Mouse (Mus musculus) forebrain, embryonic 14.5 days (tissue): Measurements from ENCODE around the gene Arnt. TPM values are rescaled to one million over a fixed set of nuclear protein-coding genes. Genes with fewer than 3 reads are reported as not detected.
A peak's percentile ranks its signal among the peaks of the same experiment; 100 is the strongest.

ENCODE experiments used
- ATAC-seq: fragments of 200-750 bp; cut with Nextera tagmentation; 2 replicates; pipeline ENCODE4 v1.8.0; 2017; ENCODE audit warnings: mild to moderate bottlenecking, moderate library complexity
- DNase-seq: peaks from one replicate; pipeline ENCODE4 v3.0.0-alpha.2; 2015; ENCODE audit warnings: low spot score
- H3K27ac ChIP-seq: fragments of 300-500 bp; sonication (generic); 2 replicates; pipeline ENCODE4 v1.5.1; 2014; ENCODE audit warnings: low read depth, mild to moderate bottlenecking, control low read depth, low read length, moderate library complexity
- H3K27me3 ChIP-seq: fragments of 300-500 bp; sonication (generic); replicated peaks from 2 replicates; pipeline ENCODE4 v1.6.1; 2014; ENCODE audit warnings: low read length, control low read depth, mixed read lengths; ENCODE audit not compliant: control insufficient read depth, insufficient read depth
- H3K36me3 ChIP-seq: fragments of 300-500 bp; sonication (generic); 2 replicates; pipeline ENCODE4 v1.6.1; 2014; ENCODE audit warnings: low read length, control low read depth; ENCODE audit not compliant: control insufficient read depth, insufficient read depth
- H3K4me1 ChIP-seq: fragments of 300-500 bp; sonication (generic); 2 replicates; pipeline ENCODE4 v1.6.1; 2014; ENCODE audit warnings: antibody characterized with exemption, low read length, control low read depth; ENCODE audit not compliant: control insufficient read depth, insufficient read depth
- H3K4me2 ChIP-seq: fragments of 300-500 bp; sonication (generic); 2 replicates; pipeline ENCODE4 v1.6.1; 2014; ENCODE audit warnings: mild to moderate bottlenecking, control low read depth, low read length
- H3K4me3 ChIP-seq: fragments of 300-500 bp; sonication (generic); 2 replicates; pipeline ENCODE4 v1.5.1; 2014; ENCODE audit warnings: low read depth, low read length, control low read depth
- H3K9ac ChIP-seq: fragments of 300-500 bp; sonication (generic); 2 replicates; pipeline ENCODE4 v1.6.1; 2014; ENCODE audit warnings: mild to moderate bottlenecking, low read length, control low read depth, moderate library complexity
- H3K9me3 ChIP-seq: fragments of 300-500 bp; sonication (generic); replicated peaks from 2 replicates; pipeline ENCODE4 v1.6.1; 2016; ENCODE audit warnings: low read length, control low read depth, mixed read lengths; ENCODE audit not compliant: control insufficient read depth
- WGBS: fragments of 180-500 bp; shearing (Covaris S2); extraction: QIAGEN DNeasy Blood & Tissue Kit; methylation state at CpG from one replicate; pipeline ENCODE4 v1.1.7; 2014; 5-methylcytosine and 5-hydroxymethylcytosine counted together
- polyA plus RNA-seq: library from polyadenylated mRNA; unstranded; fragments of >200 nt; fragmentation: Nextera tagmentation; extraction: Ambion mirVana; gene quantifications from 2 replicates; pipeline ENCODE4 v1.2.1, GENCODE M21; 2014

Gene Arnt
- polyA plus RNA-seq, 1 experiment from 2014 or later: 9.0 TPM

- Histone ChIP-seq H3K4me3 (no peak overlapping the region), H3K4me1 (no peaks in the 10 kb centered on the region), H3K36me3 (peaks cover 75% of the 10 kb centered on the region), H3K27ac (no peak overlapping the region), H3K27me3 (no peaks in the 10 kb centered on the region), H3K9ac (no peak overlapping the region), H3K4me2 (no peak overlapping the region), H3K9me3 (no peaks in the 10 kb centered on the region)
- no peak for ATAC-seq
- 92% methylated on average over 2 of the region's 2 CpGs for WGBS
- no peak for DNase-seq
Observed at GRCm38 (mm10) chr3:95486421-95486820, 52.2 kb downstream of the Arnt start.

- Histone ChIP-seq H3K27me3 (no peaks in the 10 kb centered on the region), H3K36me3 (peaks cover 79% of the 10 kb centered on the region), H3K9ac (no peak overlapping the region), H3K4me3 (no peak overlapping the region), H3K4me1 (no peaks in the 10 kb centered on the region), H3K4me2 (no peak overlapping the region), H3K9me3 (no peaks in the 10 kb centered on the region), H3K27ac (no peak overlapping the region)
- no peak for DNase-seq
- ATAC-seq: no peak
- WGBS: 93% methylated on average over 3 of the region's 3 CpGs
Observed at GRCm38 (mm10) chr3:95488679-95489078, 54.5 kb downstream of the Arnt start.

- H3K27me3 ChIP-seq: no peaks in the 10 kb centered on the region
- no peak overlapping the region for H3K4me3 ChIP-seq
- H3K9me3 ChIP-seq: no peaks in the 10 kb centered on the region
- no peak overlapping the region for H3K4me2 ChIP-seq
- 98% methylated on average over 2 of the region's 2 CpGs for WGBS
- ATAC-seq (no peak), DNase-seq (no peak)
- H3K4me1 ChIP-seq: no peaks in the 10 kb centered on the region
- peaks cover 83% of the 10 kb centered on the region for H3K36me3 ChIP-seq
- H3K27ac ChIP-seq: no peak overlapping the region
- no peak overlapping the region for H3K9ac ChIP-seq
Observed at GRCm38 (mm10) chr3:95490238-95490637, 56.0 kb downstream of the Arnt start.

GRCm38 (mm10) chr3:95494342-95494741 is 60.2 kb downstream of the Arnt start:
- H3K9ac ChIP-seq: no peak overlapping the region
- H3K27ac ChIP-seq: no peak overlapping the region
- no peaks in the 10 kb centered on the region for H3K9me3 ChIP-seq
- peaks cover 69% of the 10 kb centered on the region for H3K36me3 ChIP-seq
- DNase-seq: peak; percentile 15
- no peak overlapping the region for H3K4me3 ChIP-seq
- no peaks in the 10 kb centered on the region for H3K4me1 ChIP-seq
- H3K4me2 ChIP-seq: no peak overlapping the region
- no peaks in the 10 kb centered on the region for H3K27me3 ChIP-seq
- 71% methylated on average over 6 of the region's 6 CpGs for WGBS
- no peak for ATAC-seq

GRCm38 (mm10) chr3:95498229-95498628 is 64.0 kb downstream of the Arnt start:
- peaks cover 38% of the 10 kb centered on the region for H3K36me3 ChIP-seq
- 87% methylated on average over 2 of the region's 2 CpGs for WGBS
- no peak overlapping the region for H3K4me2 ChIP-seq
- H3K27ac ChIP-seq: no peak overlapping the region
- ATAC-seq: no peak
- no peak overlapping the region for H3K9ac ChIP-seq
- no peak overlapping the region for H3K4me3 ChIP-seq
- no peaks in the 10 kb centered on the region for H3K4me1 ChIP-seq
- H3K9me3 ChIP-seq: no peaks in the 10 kb centered on the region
- no peak for DNase-seq
- H3K27me3 ChIP-seq: no peaks in the 10 kb centered on the region

- no peaks in the 10 kb centered on the region for H3K4me1 ChIP-seq
- no peak within 1 kb of the TSS for H3K9ac ChIP-seq
- H3K4me3 ChIP-seq: no peak within 1 kb of the TSS
- WGBS: 90% methylated on average over 7 of the region's 7 CpGs
- H3K4me2 ChIP-seq: no peak within 1 kb of the TSS
- peaks cover 31% of the 10 kb centered on the region for H3K36me3 ChIP-seq
- no peak for DNase-seq
- H3K27me3 ChIP-seq: no peaks in the 10 kb centered on the region
- H3K9me3 ChIP-seq: no peaks in the 10 kb centered on the region
- H3K27ac ChIP-seq: no peak within 1 kb of the TSS
- no peak for ATAC-seq
Observed at GRCm38 (mm10) chr3:95499024-95499423, 64.8 kb downstream of the Arnt start, which contains the start of gene Ctsk. Gene Ctsk (plus strand): TSS chr3:95499256.

- H3K36me3 ChIP-seq: peaks cover 25% of the 10 kb centered on the region
- no peak for ATAC-seq
Observed at GRCm38 (mm10) chr3:95499496-95500140, 65.4 kb downstream of the Arnt start.

GRCm38 (mm10) chr3:95502312-95502711 is 68.1 kb downstream of the Arnt start:
- no peak for DNase-seq
- H3K9me3 ChIP-seq: no peaks in the 10 kb centered on the region
- no peak overlapping the region for H3K9ac ChIP-seq
- 59% methylated on average over 2 of the region's 2 CpGs for WGBS
- no peaks in the 10 kb centered on the region for H3K4me1 ChIP-seq
- H3K4me2 ChIP-seq: no peak overlapping the region
- H3K27ac ChIP-seq: no peak overlapping the region
- H3K4me3 ChIP-seq: no peak overlapping the region
- H3K27me3 ChIP-seq: no peaks in the 10 kb centered on the region
- no peak for ATAC-seq
- 0 out of 2 replicates have a peak, but pooled peaks cover 5% of the 10 kb centered on the region for H3K36me3 ChIP-seq

More at GRCm38 (mm10) chr3:95499496-95500140, 65.4 kb downstream of the Arnt start:
- Histone ChIP-seq H3K4me1 (no peaks in the 10 kb centered on the region), H3K9me3 (no peaks in the 10 kb centered on the region), H3K4me2 (no peak overlapping the region), H3K4me3 (no peak overlapping the region), H3K9ac (no peak overlapping the region), H3K27me3 (no peaks in the 10 kb centered on the region), H3K27ac (no peak overlapping the region)
- no peak for DNase-seq
- 78% methylated on average over 10 of the region's 10 CpGs for WGBS

GRCm38 (mm10) chr3:95509348-95509747 is 75.2 kb downstream of the Arnt start:
- Histone ChIP-seq H3K4me1 (no peaks in the 10 kb centered on the region), H3K36me3 (0 out of 2 replicates have a peak, but pooled peaks cover 5% of the 10 kb centered on the region), H3K9ac (no peak overlapping the region), H3K9me3 (no peaks in the 10 kb centered on the region), H3K4me2 (no peak overlapping the region), H3K27ac (no peak overlapping the region), H3K4me3 (no peak overlapping the region), H3K27me3 (no peaks in the 10 kb centered on the region)
- WGBS: 78% methylated on average over 6 of the region's 6 CpGs
- ATAC-seq (no peak), DNase-seq (no peak)
